Mouse (Mus musculus): ENCODE results near the gene Tbc1d9.

The Tbc1d9 gene

GRCm38 (mm10) chr8:83178228-83178742, 13.1 kb downstream of the Tbc1d9 start:
- DNase-seq (ENCODE audit: low spot score in 2 of 2) = no peak

GRCm38 (mm10) chr8:83181851-83182482, 16.8 kb downstream of the Tbc1d9 start:
- DNase-seq (ENCODE audit: low spot score in 2 of 2) = no peak

GRCm38 (mm10) chr8:83182784-83183183, 17.6 kb downstream of the Tbc1d9 start:
- DNase-seq (ENCODE audit: low spot score in 2 of 2) = no peak

GRCm38 (mm10) chr8:83186376-83186775, 21.2 kb downstream of the Tbc1d9 start:
- no peak for DNase-seq (ENCODE audit: low spot score in 2 of 2)

GRCm38 (mm10) chr8:83187363-83187962, 22.3 kb downstream of the Tbc1d9 start:
- no peak for DNase-seq (ENCODE audit: low spot score in 2 of 2)

GRCm38 (mm10) chr8:83189538-83190095, 24.5 kb downstream of the Tbc1d9 start:
- no peak for DNase-seq (ENCODE audit: low spot score in 2 of 2)

- no peak for DNase-seq (ENCODE audit: low spot score in 2 of 2)
Observed at GRCm38 (mm10) chr8:83196088-83196487, 30.9 kb downstream of the Tbc1d9 start.

- no peak for DNase-seq (ENCODE audit: low spot score in 2 of 2)
Observed at GRCm38 (mm10) chr8:83199715-83200114, 34.6 kb downstream of the Tbc1d9 start.

GRCm38 (mm10) chr8:83200191-83201177, 35.3 kb downstream of the Tbc1d9 start:
- no peak for DNase-seq (ENCODE audit: low spot score in 2 of 2)

- no peak for DNase-seq (ENCODE audit: low spot score in 2 of 2)
Observed at GRCm38 (mm10) chr8:83202946-83203345, 37.8 kb downstream of the Tbc1d9 start.

GRCm38 (mm10) chr8:83205907-83206306, 40.8 kb downstream of the Tbc1d9 start:
- DNase-seq (ENCODE audit: low spot score in 2 of 2) = no peak

GRCm38 (mm10) chr8:83209581-83209980, 44.4 kb downstream of the Tbc1d9 start:
- no peak for DNase-seq (ENCODE audit: low spot score in 2 of 2)

GRCm38 (mm10) chr8:83210676-83211075, 45.5 kb downstream of the Tbc1d9 start:
- DNase-seq (ENCODE audit: low spot score in 2 of 2) = no peak

- no peak for DNase-seq (ENCODE audit: low spot score in 2 of 2)
Observed at GRCm38 (mm10) chr8:83215065-83215464, 49.9 kb downstream of the Tbc1d9 start.

GRCm38 (mm10) chr8:83216520-83216919, 51.4 kb downstream of the Tbc1d9 start:
- no peak for DNase-seq (ENCODE audit: low spot score in 2 of 2)

- DNase-seq (ENCODE audit: low spot score in 2 of 2) = no peak
Observed at GRCm38 (mm10) chr8:83217196-83217595, 52.0 kb downstream of the Tbc1d9 start.

- no peak for DNase-seq (ENCODE audit: low spot score in 2 of 2)
Observed at GRCm38 (mm10) chr8:83217891-83218290, 52.7 kb downstream of the Tbc1d9 start.

GRCm38 (mm10) chr8:83219392-83219791, 54.2 kb downstream of the Tbc1d9 start:
- no peak for DNase-seq (ENCODE audit: low spot score in 2 of 2)

- DNase-seq (ENCODE audit: low spot score in 2 of 2) = no peak
Observed at GRCm38 (mm10) chr8:83220746-83221145, 55.6 kb downstream of the Tbc1d9 start.

- no peak for DNase-seq (ENCODE audit: low spot score in 2 of 2)
Observed at GRCm38 (mm10) chr8:83224754-83225416, 59.7 kb downstream of the Tbc1d9 start.

GRCm38 (mm10) chr8:83225598-83225997, 60.4 kb downstream of the Tbc1d9 start:
- DNase-seq (ENCODE audit: low spot score in 2 of 2) = no peak
